Mouse (Mus musculus): ENCODE results near the gene Pdia5.

GRCm38 (mm10) chr16:35501106-35501760 is 10.6 kb upstream of the Pdia5 start:
- TF ChIP-seq CTCF (conservative IDR thresholded peaks at IDR 0.05; ENCODE audit: low read length) (no peak), POU5F1 (IDR thresholded peaks at IDR 0.05; ENCODE audit: borderline replicate concordance, low read length) (no peak)

Measured in E14TG2a.4 (cell line).